Mouse (Mus musculus): ENCODE results near the gene Kiss1r. TPM values are rescaled to one million over a fixed set of nuclear protein-coding genes. Genes with fewer than 3 reads are reported as not detected.

The Kiss1r gene
- total RNA-seq, 2 experiments from 2014 or later, result 1.0 to 2.2 TPM

DNA sequence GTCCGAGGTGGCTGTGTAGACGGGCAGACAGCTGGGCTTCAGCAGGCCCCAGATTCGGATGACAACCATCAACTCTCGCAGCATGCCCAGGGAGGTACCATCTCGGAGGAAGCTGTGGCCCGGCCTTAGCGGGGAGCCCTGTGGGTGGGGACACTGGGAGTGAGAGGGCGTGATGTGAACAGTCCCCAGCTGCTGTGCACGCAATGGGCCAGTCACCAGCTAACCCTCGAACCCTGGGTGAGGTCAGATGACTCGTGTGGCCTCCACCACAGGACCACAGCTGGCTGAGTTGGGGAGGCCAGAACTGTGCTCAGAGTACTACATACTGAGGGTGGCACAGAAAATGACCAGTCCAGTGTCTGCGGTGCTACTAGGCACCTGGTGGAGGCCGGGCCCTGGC lies 20.0 kb upstream of the Kiss1r start:
- no peak for DNase-seq (ENCODE audit: low spot score in 2 of 2)

DNA sequence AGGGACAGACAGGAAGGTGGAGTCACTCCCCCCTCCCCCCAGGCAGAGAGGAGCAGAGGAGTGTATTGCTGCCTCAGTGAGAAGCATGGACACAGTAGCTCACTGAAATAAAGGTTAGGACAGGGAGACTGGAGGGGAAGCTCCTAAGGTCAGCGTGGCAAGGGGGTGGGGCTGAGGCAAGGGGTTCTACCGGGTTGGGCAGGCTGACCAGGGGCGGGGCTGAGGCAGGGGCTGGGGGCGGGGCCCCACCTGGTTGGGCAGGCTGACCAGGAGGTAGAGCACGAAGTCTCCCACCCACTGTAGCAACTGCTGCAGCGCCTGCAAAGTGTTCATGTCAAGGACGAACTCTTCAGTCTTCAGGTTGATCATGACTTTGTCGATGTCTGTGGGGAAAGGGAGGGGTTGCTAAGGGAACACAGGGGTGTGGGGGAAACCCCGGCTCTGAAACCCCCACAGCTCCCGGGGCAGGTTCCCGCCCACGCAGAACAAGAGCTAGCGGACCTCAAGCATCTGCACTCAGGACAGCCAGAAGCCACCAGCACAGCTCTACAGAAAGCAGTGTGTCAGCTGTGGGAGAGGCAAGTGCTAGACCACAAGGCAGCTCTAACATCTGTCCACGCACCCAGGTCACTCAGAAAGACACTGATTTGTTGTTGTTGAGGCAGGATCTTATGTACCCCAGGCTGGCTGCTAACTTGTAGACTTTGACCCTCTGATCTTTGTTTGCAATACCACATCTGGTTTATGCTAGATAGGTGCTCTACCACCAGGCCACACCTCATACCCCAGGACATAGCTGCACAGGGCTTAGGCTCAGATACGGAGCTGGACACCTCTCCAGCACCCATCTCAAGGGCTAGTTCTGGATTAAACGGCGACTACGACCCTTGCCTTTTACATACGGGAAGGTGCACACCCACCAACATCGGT lies 19.2 kb upstream of the Kiss1r start:
- DNase-seq (ENCODE audit: low spot score in 2 of 2), result no peak

DNA sequence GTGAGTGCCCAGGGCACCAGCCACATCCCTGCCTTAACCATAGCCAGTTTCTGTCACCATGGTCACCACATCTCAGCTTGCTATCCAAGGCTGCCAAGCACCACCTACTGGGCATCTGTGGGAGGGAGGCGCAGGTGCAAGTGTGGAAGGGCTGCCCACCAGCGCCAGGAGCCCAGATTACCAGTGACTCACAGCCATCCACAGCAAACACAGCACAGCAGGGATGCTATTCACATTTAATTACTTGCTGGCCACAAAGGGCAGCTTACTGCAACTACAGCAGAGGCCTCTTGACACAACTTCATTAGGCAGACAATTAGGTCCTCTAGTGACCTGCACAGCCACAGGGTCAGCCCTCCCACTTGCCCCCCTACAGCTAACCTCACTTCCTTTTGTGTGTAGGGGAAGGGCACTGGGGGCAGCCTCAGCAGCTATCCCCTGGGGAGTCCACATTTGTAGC lies 15.8 kb upstream of the Kiss1r start:
- no peak for DNase-seq (ENCODE audit: low spot score in 2 of 2)

DNA sequence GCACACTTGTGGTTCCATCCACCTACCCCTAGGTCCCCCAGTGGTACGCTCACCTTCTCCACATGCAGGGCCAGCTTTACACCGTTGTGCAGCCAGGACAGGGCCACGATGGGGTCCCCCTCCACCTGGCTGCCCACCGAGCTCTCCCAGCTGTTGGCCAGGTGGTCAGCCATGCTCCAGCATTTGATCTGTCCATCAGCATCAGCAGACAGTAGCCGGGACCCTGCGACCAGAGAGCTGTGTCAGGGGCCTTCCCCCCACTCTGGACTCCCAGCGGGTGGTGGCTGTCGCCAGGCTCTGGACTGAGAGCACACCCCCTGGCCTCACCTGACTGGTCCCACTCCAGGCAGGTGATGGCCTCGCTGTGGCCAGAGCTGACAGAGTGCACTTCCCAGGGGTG lies 10.1 kb upstream of the Kiss1r start:
- no peak for DNase-seq (ENCODE audit: low spot score in 2 of 2)

DNA sequence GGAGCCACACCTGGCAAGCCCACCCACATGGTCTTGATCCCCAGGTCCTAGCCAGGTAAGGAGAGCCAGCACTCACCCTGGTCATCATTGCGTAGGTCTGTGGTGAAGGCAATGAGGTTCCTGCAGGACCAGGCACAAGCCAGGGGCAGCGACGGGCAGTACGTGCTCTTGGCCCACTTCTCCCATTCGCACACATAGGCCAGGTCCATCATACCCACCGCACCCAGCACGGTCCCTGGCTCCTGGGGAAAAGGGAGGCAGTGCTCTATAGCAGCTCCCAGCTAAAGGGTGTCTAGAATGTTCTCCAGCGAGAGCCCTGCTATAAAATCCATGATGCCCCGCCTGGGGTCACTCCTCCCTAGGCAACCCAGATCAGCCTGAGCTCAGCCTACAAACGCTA lies 9.4 kb upstream of the Kiss1r start:
- no peak for DNase-seq (ENCODE audit: low spot score in 2 of 2)

DNA sequence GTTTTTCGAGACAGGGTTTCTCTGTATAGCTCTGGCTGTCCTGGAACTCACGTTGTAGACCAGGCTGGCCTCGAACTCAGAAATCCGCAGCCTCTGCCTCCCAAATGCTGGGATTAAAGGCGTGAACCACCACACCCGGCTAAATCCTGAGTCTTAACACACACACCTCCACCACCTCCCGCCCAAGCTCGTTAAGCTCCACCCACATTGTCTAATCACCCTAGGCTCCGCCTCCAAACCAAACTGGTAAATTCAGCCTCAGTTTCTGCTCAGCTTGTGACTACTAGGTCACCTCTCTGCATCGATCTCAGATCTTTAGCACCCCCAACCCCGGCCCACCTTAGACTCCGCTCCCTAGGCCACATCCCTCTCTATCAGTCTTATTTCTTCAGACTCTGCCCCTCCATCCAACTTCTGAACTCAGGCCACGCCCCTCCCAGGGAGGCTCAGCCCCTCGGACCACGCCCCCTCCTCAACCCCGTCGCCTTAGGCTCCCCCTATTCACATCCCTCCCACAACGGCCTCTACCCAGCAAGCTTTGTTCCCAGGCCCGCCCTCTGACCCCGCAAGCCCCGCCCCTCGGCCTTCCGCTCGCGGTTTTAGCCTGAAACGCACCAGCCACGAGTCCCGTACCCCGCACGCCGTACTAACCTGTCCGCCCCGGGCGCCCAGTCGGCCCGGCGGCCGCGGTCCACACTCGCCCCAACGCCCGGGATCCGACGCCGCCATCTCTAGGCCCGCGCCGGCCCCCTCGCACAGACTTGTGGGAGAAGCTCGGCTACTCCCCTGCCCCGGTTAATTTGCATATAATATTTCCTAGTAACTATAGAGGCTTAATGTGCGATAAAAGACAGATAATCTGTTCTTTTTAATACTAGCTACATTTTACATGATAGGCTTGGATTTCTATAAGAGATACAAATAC lies 8.3 kb upstream of the Kiss1r start, which contains the start of gene Med16:
Gene Med16, minus strand, starts transcription at position 757 of the 925 bp plus-strand sequence.
- DNase-seq (ENCODE audit: low spot score in 2 of 2), result peak; percentile 94 to 95

DNA sequence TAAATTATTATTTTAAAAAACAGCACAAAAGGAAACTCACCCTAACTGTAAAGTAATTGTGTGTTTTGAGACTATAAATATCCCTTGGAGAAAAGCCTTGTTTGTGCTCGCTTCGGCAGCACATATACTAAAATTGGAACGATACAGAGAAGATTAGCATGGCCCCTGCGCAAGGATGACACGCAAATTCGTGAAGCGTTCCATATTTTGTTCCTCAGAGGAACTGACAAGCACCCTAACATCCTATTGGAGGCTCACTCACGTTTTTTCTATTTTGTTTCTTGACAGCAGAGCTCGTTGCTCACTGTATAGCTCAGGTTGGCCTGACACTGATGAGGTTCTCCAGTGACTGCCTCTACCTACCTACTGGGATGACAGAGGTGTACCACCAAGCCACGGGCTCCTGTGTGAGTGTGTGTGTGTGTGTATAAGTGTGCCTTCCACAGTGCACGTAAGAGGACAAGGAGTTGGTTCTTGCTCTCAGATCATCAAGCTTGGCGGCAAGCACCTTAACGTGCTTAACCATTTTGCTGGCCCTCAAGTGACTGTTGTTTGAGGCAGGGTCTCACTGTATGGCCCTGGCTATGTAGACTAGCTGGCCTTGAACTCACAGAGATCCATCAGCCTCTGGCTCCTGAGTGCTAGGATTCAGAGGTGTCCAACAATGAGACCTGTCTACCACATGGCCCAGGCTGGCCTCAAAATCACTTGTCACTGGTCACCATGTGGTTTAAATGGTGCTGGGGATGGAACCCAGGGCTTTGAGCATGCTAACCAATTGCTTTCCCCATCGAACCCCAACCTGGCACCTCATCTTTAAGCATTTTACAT lies 7.5 kb upstream of the Kiss1r start:
- DNase-seq (ENCODE audit: low spot score in 2 of 2), result no peak

DNA sequence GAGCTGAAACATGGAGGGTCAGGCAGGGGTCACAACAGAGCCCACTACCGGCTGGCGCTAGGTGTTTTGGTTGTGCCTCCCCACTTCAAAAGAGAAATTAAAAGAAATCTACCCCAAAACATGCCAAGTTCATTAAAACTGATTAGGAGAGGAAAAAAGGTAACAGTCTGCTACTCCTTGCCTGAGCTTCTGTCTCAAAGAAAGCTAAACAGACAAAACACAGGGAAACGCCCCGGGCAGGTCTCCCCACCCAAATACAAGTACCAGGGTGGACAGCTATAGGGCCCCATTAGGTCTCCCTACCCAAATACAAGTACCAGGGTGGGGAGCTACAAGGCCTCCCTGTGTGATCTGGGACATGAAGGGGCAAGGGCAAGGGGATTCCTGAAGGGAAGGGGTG lies 6.2 kb upstream of the Kiss1r start, which contains the start of gene Gm26602:
Gene Gm26602, plus strand, starts transcription at position 301 of the 400 bp plus-strand sequence.
- DNase-seq (ENCODE audit: low spot score in 2 of 2), result no peak

DNA sequence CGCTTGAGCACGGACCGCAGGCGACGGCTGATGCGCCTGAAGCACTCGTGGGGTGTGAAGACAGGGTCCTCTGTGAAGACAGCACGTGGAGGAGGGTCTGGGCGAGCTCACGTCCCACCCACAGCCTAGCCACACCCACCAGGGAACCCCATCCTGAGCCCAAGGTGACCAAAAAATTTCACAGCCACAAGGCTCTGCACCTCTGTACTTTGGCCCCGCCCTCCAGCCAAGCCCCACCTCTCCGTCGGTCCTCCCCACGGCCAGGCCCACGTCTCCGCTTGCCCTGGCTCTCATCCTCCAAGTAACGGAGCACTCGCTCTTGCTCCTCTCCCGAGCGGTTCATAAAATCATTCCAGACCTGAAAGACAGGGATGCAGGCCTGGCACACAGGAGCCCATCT lies 4.4 kb upstream of the Kiss1r start:
- no peak for DNase-seq (ENCODE audit: low spot score in 2 of 2)

DNA sequence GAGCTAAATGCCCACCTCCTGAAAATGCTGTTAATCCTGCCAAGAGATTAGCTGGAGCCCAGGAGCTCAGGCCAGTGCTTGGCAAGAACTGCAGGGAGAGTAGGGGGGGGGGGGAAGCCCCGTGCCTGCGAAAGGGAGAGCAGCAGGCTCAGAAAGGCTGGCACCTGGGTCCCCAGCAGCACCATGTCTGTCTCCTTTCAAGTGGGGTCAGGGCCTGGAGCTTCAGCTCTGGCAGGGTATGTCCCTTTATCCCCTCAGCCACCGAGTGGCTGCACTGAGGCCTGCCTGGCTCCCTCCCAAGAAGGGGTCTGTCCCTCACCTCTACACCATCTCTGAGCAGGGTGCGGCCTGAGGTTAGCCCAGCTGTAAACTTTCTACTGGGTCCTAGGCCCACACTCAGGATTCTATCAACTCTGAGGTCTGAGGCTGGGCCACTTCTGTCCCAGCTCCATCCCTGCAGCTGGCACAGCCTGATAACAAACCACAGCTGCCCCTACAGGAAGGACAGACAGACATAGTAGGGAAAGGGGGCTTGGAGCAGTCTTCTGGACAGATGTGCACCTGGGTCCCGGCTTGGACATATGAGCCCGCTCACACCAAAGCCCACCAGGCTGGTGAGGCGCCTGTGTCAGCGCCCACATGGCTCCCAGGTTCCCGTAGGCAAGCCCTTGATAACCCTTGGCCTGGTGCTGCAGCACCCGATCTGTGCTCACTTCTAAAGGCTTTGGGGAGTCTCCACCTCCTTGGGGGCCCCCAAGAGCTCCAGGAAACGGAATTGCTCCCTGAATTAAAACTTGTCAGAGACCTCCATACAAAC lies 2.4 kb upstream of the Kiss1r start:
- DNase-seq (ENCODE audit: low spot score in 2 of 2), result no peak

DNA sequence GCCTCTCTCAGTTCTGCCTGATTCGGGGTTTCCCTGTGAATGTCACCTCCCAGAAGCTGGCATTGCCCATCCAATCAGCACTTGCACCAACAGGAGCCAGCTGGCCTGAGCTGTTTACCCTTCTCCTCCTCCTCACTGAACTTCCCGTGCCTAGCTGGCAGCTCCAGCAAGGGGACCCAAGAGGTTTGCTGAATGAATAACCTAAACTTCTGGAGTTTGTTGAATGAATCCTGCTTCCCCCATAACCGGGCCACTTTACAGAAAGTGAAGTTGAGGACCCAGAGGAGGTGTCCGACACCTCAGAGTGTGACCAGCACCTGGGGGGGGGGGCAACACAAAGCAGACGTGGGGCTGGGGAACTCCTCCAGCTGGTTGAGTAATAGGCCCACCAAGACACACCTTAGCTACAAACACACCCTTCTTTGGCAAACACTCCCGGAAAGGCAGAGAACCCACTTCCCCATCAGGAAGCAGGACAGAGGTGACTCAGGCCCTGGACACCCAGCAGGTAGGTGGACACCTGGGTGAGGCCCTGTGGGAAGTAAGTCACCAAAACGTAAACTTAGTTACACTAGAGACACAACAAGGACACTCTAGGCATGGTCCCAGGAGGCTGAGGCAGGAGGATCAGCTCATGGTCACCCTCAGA lies 1.7 kb upstream of the Kiss1r start:
- DNase-seq (ENCODE audit: low spot score in 2 of 2), result no peak

DNA sequence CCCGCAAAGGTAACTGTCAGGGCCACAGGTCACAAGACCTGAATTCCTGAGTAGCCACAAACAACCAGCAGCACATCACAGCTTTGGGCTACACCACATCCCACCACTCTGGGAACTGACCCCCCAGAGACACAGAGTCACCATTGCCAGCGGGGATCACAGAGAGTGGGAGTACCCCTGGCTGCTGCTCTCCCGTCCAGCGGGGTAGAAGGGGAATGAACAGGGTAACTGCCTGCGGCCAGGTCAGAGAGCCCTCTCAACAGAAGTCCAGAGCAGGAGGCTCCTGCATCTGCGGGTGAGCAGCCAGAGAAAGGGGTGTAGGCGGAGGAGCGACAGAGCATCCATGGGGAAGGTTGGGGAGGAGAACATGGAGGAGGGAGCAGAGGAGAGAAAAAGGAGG lies 690 bp upstream of the Kiss1r start:
- no peak for DNase-seq (ENCODE audit: low spot score in 2 of 2)

DNA sequence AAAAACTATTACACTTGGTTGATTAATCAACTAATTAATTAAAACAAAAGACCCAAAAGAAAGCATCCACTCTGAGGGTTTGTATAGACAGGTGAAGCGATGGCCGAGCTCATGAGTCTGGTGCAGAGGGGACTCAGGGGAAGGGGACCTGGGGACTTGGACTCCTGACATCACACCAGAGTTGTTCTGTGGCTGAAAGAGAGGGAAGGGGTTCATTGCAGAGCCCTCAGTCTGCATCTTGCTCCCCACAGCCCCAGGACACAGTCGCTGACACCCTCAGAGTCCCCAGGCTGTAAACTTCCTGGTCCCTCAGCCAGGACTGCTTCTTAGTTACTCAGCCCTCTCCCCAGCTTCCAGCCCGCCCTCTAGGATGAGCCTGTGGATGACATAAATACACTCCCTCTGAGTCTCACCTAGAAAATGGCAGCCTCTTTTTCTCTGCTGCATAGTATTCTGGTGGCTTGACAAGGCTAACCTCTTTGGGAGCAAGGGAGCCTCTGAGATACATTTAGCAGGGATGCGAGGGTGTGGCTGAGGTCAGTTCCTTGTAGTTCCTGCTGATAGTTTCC lies 845 bp downstream of the Kiss1r start:
- no peak for DNase-seq (ENCODE audit: low spot score in 2 of 2)

DNA sequence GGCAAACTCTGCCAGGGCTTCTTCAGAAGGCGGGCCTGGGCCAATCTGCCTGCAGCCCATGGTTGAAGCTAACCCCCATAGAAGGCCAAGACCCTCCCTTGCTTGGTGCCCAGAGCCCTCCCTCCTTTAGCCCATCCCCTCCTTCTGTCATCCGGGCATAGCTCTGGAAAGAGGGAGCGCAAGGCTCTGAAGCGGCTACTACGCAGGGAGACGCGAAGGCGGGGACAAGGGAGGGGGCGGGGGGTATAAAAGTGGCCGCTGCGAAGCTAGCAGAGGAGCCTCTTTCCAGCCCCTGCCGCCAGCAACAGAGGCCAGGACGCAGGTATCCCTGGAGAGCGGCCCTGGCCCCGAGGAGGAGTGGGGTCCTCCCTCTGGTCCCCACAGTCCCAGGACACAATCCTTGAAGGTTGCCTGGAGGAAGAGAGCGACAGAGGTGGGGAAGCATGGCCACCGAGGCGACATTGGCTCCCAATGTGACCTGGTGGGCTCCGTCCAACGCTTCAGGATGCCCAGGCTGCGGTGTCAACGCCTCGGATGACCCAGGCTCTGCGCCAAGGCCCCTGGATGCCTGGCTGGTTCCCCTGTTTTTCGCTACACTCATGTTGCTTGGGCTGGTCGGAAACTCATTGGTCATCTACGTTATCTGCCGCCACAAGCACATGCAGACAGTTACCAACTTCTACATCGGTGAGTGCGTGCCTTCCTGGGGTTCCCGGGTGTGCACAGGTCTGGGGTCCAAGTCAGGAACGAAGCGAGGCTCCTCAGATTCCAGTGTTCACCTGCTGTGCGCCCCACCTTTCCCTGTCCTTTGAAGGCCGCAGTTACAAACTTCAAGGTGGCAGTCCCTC lies 1.7 kb downstream of the Kiss1r start:
- no peak for DNase-seq (ENCODE audit: low spot score in 2 of 2)

DNA sequence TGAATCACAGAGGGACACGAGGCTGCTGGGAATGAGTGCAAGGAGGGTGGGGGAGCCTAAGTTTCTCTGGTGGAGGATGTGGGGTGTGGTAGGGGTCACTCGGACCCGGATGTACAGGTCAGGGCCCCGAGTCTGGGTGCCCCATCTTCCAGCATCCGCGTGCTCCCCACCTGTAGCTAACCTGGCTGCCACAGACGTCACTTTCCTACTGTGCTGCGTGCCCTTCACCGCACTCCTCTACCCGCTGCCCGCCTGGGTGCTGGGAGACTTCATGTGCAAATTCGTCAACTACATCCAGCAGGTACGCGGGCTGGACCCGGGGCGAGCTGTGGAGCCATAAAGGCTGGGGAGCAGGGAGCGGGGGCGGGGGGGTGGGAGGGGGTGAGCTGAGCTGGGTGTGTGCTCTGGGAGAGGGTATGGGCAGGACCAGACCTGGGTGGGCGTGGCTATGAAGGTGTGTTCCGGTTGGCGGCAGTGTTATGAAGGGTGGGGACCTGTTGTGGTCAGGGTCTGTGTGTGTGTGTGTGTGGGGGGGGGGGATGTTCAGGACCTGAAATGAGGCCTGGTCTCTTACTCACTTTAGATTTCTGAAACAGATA lies 2.6 kb downstream of the Kiss1r start:
- DNase-seq (ENCODE audit: low spot score in 2 of 2), result no peak

DNA sequence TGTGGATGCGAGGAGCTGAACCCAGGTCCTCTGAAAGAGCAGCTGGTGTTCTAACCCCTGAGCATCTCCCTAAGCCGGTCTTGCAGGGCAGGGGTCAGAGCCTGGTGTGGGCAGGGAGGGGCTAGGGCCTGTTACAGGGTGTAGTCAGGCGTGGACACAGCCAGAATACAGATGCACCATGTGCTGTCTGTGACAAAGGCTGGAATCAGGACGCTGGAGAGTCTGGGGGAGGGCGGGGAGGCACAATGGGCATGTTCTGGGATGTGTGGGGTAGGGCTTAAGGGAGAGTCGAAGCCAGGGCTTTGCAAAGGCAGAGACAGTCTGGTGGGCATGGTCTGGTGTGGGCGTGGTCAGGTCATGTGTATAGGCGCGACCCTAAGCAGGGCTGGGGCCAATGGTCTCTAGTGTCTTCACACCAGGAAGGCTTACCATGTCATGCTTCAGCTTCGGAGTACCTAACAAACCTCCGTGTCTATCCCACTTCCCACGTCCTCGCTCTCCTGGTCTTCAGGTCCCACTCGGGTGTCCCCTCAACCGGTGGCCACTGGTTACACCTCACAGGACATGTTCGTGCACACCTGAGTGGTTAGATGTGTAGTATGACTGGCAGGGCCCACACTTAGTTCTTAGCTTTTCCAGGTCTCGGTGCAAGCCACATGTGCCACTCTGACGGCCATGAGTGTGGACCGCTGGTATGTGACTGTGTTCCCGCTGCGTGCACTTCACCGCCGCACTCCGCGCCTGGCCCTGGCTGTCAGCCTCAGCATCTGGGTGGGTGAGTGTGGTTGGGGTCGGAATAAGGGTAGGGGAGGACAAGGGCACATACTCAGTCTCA lies 3.5 kb downstream of the Kiss1r start:
- DNase-seq (ENCODE audit: low spot score in 2 of 2), result no peak
